Mouse (Mus musculus) midbrain, embryonic 10.5 days (tissue): ENCODE data around the gene Pros1. TPM values are rescaled to one million over a fixed set of nuclear protein-coding genes. Genes with fewer than 3 reads are reported as not detected.

Experiments
- DNase-seq: peaks from one replicate; pipeline ENCODE4 v3.0.0-alpha.2; 2017; ENCODE audit warnings: low spot score
- H3K27ac ChIP-seq: fragments of 300-500 bp; sonication (generic); replicated peaks from 2 replicates; pipeline ENCODE4 v1.5.1; 2016; ENCODE audit warnings: mild to moderate bottlenecking
- H3K27me3 ChIP-seq: fragments of 300-500 bp; sonication (generic); 2 replicates; pipeline ENCODE4 v1.6.1; 2016; ENCODE audit warnings: low read depth, mild to moderate bottlenecking; ENCODE audit not compliant: poor library complexity, severe bottlenecking
- H3K36me3 ChIP-seq: fragments of 300-500 bp; sonication (generic); 2 replicates; pipeline ENCODE4 v1.6.1; 2016; ENCODE audit warnings: mild to moderate bottlenecking, moderate library complexity
- H3K4me1 ChIP-seq: fragments of 300-500 bp; sonication (generic); 2 replicates; pipeline ENCODE4 v1.6.1; 2016
- H3K4me3 ChIP-seq: fragments of 300-500 bp; sonication (generic); 2 replicates; pipeline ENCODE4 v1.5.1; 2016; ENCODE audit warnings: mild to moderate bottlenecking, moderate library complexity
- H3K9me3 ChIP-seq: fragments of 300-500 bp; sonication (generic); replicated peaks from 2 replicates; pipeline ENCODE4 v1.6.1; 2016; ENCODE audit warnings: mild to moderate bottlenecking
- WGBS: fragments of 180-500 bp; shearing (Covaris S2); methylation state at CpG from one replicate; pipeline ENCODE4 v1.1.7; 2016; 5-methylcytosine and 5-hydroxymethylcytosine counted together
- polyA plus RNA-seq: library from polyadenylated mRNA; unstranded; fragments of >200 nt; fragmentation: Nextera tagmentation; extraction: Ambion mirVana; gene quantifications from 2 replicates; pipeline ENCODE4 v1.2.1, GENCODE M21; 2016

Gene Pros1
- polyA plus RNA-seq, 1 experiment from 2014 or later: 19.2 TPM

DNA sequence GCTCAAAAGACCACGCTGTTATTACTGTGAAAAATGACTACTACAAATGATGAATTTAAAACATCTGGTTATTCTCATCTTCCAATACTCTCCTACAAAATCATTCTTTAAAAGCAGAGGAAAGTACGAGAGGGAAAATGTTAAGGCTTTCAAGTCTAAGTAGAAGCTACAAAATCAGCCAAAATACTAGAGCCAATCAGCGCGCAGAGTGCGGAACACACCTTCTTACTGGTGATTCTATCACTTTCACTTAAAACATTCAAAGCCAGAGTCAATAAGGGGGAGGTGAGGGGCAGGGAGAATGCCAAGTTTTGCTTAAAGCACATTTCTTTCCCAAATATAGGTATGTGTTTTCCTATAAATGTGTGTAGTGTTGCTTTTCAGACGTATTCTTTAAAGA lies 8.8 kb upstream of the Pros1 start:
- no peaks in the 10 kb centered on the region for H3K27me3 ChIP-seq
- no peaks in the 10 kb centered on the region for H3K9me3 ChIP-seq
- no peak overlapping the region for H3K4me3 ChIP-seq
- 90% methylated on average over 6 of the region's 6 CpGs for WGBS
- no peak for DNase-seq
- peaks cover 25% of the 10 kb centered on the region for H3K4me1 ChIP-seq
- no peaks in the 10 kb centered on the region for H3K36me3 ChIP-seq
- H3K27ac ChIP-seq: no peak overlapping the region

DNA sequence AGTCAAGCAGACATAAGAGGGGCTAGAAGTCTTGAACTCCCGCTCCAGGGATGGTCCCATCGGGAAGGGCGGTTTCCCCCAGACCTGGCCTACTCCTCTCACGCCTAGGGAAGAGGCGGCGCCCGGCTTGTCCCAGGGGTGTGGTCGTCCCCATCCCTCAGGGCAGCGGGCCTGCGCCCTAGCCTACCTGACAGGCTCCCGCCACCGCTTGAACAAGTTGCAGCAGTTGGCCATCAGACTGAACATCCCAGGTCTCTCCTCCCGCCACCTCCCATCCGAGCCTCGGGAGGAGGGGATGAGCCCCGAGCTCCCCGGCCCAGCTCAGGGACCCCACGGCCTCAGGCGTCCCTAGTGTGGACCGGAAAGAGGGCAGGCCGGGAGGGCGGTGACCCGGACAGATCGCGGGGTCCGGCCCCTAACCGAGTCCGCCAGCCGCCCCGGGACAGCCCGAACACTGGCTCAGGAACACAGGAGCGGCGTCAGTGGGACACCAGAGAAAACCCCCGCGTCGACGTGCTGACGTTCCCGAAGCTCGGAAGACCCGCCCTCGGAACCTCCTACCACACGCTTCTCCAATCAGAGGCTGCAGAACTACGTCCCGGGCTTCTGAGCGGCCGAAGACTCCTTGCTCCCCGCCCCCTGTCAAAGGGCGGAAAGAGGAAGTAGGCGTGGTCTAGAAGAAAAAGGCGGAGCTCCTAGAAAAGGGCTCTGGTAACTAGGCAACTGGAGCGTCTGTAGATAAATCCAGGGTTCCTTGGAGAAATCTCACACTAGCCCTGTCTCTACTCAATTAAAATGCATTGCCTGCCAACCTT lies 7.4 kb upstream of the Pros1 start, which contains the start of gene Arl13b:
TSS of gene Arl13b (minus strand) at position 543 of the 815 bp plus-strand sequence.
- no peaks in the 10 kb centered on the region for H3K27me3 ChIP-seq
- DNase-seq: peak; percentile 93
- H3K4me1 ChIP-seq: peaks cover 23% of the 10 kb centered on the region
- under 1% methylated on average over 51 of the region's 52 CpGs for WGBS
- H3K27ac ChIP-seq: peak within 1 kb of the TSS; percentile 89
- H3K4me3 ChIP-seq: peak within 1 kb of the TSS; percentile 91
- H3K9me3 ChIP-seq: no peaks in the 10 kb centered on the region
- H3K36me3 ChIP-seq: no peaks in the 10 kb centered on the region

DNA sequence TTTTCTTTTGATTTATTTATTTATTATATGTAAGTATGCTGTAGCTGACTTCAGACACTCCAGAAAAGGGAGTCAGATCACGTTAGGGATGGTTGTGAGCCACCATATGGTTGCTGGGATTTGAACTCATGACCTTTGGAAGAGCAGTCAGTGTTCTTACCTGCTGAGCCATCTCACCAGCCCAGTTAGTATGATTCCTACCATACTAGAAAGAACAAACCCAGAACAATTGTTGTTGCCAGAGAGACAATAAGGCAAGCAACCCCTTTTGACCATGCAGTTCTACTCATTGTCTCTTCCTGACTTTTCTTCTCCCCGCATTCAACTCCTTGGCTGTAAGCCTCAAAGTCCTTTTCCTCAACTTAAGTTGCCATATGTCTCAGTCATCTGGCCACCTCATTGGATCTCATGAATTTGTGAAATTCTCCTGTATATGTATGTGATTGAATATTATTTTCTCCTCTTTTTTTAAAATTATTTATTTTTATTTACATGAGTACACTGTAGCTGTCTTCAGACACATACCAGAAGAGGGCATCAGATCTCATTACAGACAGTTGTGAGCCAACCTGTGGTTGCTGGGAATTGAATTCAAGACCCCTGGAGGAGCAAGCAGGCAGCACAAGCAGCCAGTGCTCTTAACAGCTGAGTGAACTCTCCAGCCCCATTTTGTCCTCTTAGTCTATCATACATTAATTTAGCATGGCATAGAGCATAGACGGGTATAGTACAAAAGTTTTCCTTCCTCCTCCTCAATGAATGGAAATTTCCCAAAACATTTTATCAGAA lies 1.4 kb upstream of the Pros1 start:
- no peaks in the 10 kb centered on the region for H3K27me3 ChIP-seq
- H3K4me1 ChIP-seq: peaks cover 13% of the 10 kb centered on the region; the same call in 1 of the 2 replicates
- H3K27ac ChIP-seq: no peak overlapping the region
- 87% methylated on average over 3 of the region's 3 CpGs for WGBS
- H3K9me3 ChIP-seq: no peaks in the 10 kb centered on the region
- no peak overlapping the region for H3K4me3 ChIP-seq
- no peaks in the 10 kb centered on the region for H3K36me3 ChIP-seq
- DNase-seq: no peak

DNA sequence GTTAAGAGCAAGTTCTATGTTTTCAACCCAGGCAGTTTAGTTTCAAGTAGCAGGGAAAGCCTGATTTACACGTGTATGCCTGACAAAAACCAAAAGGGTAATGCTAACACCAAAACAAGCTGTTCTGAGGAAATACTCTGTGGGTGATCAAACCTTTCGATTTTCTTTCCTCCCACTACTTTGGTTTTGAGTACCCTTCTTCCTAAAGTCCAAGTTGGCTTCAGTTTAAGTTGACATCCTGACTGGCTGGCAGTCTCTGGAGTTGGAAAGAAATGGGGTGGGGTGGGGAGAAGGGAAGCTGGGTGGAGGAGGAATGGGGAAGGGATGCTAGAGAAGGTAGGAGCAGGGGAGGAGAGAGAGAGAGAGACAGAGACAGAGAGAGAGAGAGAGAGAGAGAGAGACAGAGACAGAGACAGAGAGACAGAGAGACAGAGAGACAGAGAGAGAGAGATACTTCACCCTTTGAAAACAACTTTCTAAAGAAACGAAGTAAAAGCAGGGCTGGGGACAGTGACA lies 438 bp upstream of the Pros1 start:
- H3K36me3 ChIP-seq: no peaks in the 10 kb centered on the region
- no peaks in the 10 kb centered on the region for H3K9me3 ChIP-seq
- no peaks in the 10 kb centered on the region for H3K27me3 ChIP-seq
- peaks cover 13% of the 10 kb centered on the region; the same call in 1 of the 2 replicates for H3K4me1 ChIP-seq
- DNase-seq: peak; percentile 17
- peak overlapping the region; percentile 91 for H3K27ac ChIP-seq
- peak overlapping the region; percentile 71 for H3K4me3 ChIP-seq
- 21% methylated on average over 3 of the region's 3 CpGs for WGBS

GRCm38 (mm10) chr16:62855385-62855784 lies 1.3 kb downstream of the Pros1 start:
- H3K9me3 ChIP-seq: no peaks in the 10 kb centered on the region
- no peaks in the 10 kb centered on the region for H3K36me3 ChIP-seq
- no peak overlapping the region for H3K27ac ChIP-seq
- H3K4me3 ChIP-seq: no peak overlapping the region
- H3K4me1 ChIP-seq: peaks cover 13% of the 10 kb centered on the region; the same call in 1 of the 2 replicates
- DNase-seq: no peak
- H3K27me3 ChIP-seq: no peaks in the 10 kb centered on the region
- WGBS: 85% methylated on average over 6 of the region's 6 CpGs

DNA sequence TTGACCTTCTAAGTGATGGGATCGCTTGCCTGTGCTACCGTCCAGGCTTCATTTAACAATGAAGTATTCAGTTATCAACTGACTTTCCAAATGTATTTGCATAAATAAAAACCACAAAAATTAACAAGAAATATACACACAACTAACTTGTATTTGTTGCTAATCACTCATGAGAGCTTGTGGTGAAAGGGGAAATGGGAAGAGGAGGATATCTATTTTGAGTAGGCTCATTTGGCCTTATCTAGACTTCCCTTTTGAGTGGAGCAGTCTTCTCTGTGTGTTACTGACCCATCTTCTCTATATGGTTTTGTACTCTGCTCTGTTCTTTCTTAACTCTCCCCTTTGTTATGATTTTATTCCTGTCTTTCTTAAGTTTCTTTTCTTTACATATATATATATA lies 2.2 kb downstream of the Pros1 start:
- Histone ChIP-seq H3K27ac (no peak overlapping the region), H3K36me3 (no peaks in the 10 kb centered on the region), H3K4me3 (no peak overlapping the region), H3K4me1 (peaks cover 13% of the 10 kb centered on the region; the same call in 1 of the 2 replicates), H3K27me3 (no peaks in the 10 kb centered on the region), H3K9me3 (no peaks in the 10 kb centered on the region)
- no peak for DNase-seq
- WGBS: 90% methylated on average over 2 of the region's 2 CpGs

DNA sequence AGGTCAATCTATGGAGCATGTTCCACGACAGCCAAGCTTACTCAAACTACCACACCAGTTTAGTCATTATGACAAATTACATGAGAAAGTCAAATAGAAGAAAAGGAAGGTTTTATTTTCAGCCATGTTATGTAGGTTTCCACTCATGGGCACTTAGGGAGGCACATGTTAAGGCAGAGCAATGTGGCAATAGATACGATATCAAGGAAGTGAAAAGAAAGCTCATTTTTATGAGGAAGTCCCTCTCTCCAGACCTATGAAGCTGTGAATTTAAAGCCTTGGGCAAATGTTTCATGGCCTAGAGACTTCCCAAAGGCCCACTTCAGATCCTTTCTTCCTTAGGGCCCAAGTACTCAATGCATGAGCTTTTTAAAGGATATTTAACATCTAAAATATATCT lies 3.4 kb downstream of the Pros1 start:
- H3K27ac ChIP-seq: no peak overlapping the region
- 90% methylated on average over 2 of the region's 2 CpGs for WGBS
- H3K9me3 ChIP-seq: no peaks in the 10 kb centered on the region

DNA sequence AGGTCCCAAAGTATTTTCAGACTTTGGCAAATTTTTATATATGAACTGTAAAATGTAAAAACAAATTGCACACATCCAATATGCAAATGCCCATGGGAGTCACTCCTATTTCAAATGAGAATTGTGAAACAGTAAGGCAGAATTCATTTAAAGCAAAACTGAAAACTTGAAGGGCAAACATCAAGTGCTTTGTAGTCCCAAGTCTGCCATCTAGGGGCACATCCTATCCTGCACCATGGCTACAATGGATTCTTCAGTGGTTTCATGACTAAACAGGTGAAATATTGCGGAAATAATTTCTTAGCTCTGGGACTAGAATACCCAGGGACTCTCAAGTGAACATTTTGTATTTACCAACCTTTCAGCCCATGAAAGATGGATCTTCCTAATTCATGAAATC lies 3.9 kb downstream of the Pros1 start:
- 92% methylated on average over 1 of the region's 1 CpGs for WGBS
- Histone ChIP-seq H3K36me3 (no peaks in the 10 kb centered on the region), H3K27ac (no peak overlapping the region), H3K4me1 (peaks cover 13% of the 10 kb centered on the region; the same call in 1 of the 2 replicates), H3K4me3 (no peak overlapping the region), H3K9me3 (no peaks in the 10 kb centered on the region), H3K27me3 (no peaks in the 10 kb centered on the region)
- DNase-seq: no peak

More for the DNA sequence above, 3.4 kb downstream of the Pros1 start:
- Histone ChIP-seq H3K27me3 (no peaks in the 10 kb centered on the region), H3K4me1 (peaks cover 13% of the 10 kb centered on the region; the same call in 1 of the 2 replicates), H3K36me3 (no peaks in the 10 kb centered on the region), H3K4me3 (no peak overlapping the region)
- DNase-seq: no peak

DNA sequence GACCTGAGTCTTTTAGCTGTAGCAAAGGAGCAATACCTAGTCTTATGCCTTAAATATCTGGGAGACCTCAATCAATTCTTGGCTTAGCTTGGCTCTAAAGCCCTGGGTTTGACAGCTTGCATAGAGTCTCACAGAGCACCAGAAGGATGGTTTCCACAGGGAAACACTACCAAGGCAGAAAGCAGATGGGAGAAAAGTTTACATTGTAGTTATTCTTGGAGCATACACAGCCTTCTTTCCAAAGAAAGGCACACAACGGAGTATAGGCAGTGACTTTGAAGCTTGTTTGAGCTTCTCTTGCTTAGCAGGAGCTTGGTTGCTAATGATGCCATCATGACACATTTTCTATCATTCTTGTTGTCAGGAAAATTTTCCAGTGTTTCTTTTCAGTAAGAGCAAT lies 6.0 kb downstream of the Pros1 start:
- DNase-seq: no peak
- no peaks in the 10 kb centered on the region for H3K4me1 ChIP-seq
- 96% methylated on average over 1 of the region's 1 CpGs for WGBS
- no peak overlapping the region for H3K27ac ChIP-seq
- no peaks in the 10 kb centered on the region for H3K36me3 ChIP-seq
- no peaks in the 10 kb centered on the region for H3K27me3 ChIP-seq
- no peak overlapping the region for H3K4me3 ChIP-seq
- H3K9me3 ChIP-seq: no peaks in the 10 kb centered on the region

- H3K27me3 ChIP-seq: no peaks in the 10 kb centered on the region
- DNase-seq: no peak
- no peak overlapping the region for H3K4me3 ChIP-seq
- WGBS: 79% methylated on average over 6 of the region's 6 CpGs
- no peaks in the 10 kb centered on the region for H3K4me1 ChIP-seq
- H3K9me3 ChIP-seq: no peaks in the 10 kb centered on the region
- no peaks in the 10 kb centered on the region for H3K36me3 ChIP-seq
- H3K27ac ChIP-seq: no peak overlapping the region
Measured at GRCm38 (mm10) chr16:62861455-62861854, 7.3 kb downstream of the Pros1 start.

DNA sequence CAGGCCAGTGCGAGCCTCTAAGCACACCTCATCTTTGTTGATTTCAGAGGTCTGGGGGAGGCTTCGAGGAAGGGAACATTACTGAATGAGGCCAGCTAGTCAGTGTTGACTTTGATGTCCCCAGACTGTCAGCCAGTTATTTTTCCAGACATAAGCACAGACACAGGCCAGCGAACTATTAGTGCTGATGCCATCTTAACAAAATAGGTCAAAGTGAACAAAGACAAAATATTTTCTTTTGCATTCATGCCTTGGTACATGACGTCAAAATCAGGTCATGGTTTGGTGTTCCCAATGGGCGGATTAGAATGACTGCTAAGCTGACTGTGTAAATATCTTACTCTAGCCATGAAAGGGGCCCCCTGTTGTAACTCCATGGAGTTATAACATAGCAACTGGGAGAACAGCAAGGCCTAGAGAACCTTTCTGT lies 18.6 kb downstream of the Pros1 start:
- Histone ChIP-seq H3K36me3 (no peaks in the 10 kb centered on the region), H3K4me1 (peaks cover 7% of the 10 kb centered on the region), H3K27ac (no peak overlapping the region; the same call in 1 of the 2 replicates), H3K9me3 (no peaks in the 10 kb centered on the region; the same call in 1 of the 2 replicates), H3K27me3 (no peaks in the 10 kb centered on the region), H3K4me3 (no peak overlapping the region)
- 66% methylated on average over 5 of the region's 5 CpGs for whole genome bisulfite sequencing
- no peak for DNase-seq

- Histone ChIP-seq H3K27ac (no peak overlapping the region), H3K4me1 (peaks cover 7% of the 10 kb centered on the region), H3K9me3 (no peaks in the 10 kb centered on the region; the same call in 1 of the 2 replicates), H3K4me3 (no peak overlapping the region), H3K36me3 (no peaks in the 10 kb centered on the region), H3K27me3 (no peaks in the 10 kb centered on the region)
- no peak for DNase-seq
- 78% methylated on average over 4 of the region's 4 CpGs for WGBS
Measured at GRCm38 (mm10) chr16:62873180-62873579, 19.1 kb downstream of the Pros1 start.
